Mouse (Mus musculus): ENCODE measurements around the gene Traip.
"Not testable (repeated sequence)": the region's sequence is repeated elsewhere in the genome, so short reads cannot be mapped to it uniquely, and the experiment has no call there.

Gene Traip

GRCm38 (mm10) chr9:107995513-107995912 is 45.6 kb downstream of the Traip start:
- in situ Hi-C loops (cut with MboI; ENCODE audit: low sequenced_read_pairs): no loop called here

DNA sequence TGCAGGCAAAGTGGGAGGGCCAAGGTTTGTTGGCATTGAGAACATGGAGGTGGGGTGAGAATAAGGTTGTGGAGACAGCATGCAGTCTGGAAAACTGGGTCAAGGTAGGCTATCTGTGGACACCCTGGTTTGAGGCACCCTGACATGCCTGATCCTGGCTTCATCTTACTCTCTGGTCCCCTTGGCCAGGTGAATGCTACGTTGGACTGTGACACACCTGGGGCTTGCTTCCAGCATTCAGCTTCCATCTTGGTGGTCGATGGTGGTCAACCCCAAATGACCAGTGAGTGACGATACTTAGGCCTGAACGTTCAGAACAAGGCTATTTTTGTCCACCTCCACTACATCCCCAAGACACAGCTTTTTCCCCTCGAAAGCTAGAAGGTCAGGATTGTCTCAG is 46.1 kb downstream of the Traip start, which contains the start of gene Gm20662:
Gm20662 (plus strand) TSS at position 301 of the 400 bp plus-strand sequence.
- in situ Hi-C loops (cut with MboI; ENCODE audit: low sequenced_read_pairs): no loop called here

DNA sequence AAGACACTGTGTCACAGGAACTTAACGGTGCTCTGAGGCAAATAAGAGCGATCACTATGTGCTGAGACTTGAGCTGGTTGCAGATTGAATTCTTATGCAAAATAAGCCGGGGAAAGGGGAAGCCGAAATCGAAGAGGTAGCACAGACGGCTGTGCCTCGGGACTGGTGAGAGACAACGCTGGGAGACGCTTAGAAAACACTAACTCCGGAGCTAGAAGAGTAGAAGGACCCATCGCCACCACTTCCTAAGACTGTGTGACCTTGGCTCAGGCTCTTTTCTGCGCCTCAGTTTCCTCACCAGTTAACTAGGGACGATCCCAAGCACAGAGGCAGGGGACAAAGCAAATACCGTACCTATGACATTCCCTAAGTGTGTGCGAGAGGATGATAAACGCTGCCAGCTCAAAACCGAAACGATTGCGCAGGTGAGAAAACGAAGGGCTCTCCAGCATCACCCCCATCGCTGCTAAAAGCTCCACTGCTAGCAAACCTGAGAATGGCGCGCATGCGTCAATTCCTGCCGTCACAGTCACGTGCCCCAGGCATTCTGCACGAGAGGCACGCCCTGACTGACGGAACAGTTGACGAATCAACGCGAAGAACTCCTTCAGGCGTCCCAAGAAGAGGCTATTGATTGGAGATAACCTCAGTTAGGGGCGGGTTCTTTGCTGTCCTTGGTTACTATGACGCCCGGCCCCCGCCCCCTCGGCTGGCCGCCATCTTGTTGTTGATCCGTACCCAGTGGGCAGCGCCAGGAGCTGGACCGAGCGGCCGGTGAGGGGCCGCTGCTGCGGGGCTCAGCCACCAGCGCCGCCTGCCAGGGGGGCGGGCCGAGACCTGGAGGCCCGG is 52.2 kb downstream of the Traip start, which contains the start of gene Ip6k1:
Ip6k1 (plus strand) TSS at position 580 of the 849 bp plus-strand sequence.
- in situ Hi-C loops (cut with MboI; ENCODE audit: low sequenced_read_pairs): no loop called here

DNA sequence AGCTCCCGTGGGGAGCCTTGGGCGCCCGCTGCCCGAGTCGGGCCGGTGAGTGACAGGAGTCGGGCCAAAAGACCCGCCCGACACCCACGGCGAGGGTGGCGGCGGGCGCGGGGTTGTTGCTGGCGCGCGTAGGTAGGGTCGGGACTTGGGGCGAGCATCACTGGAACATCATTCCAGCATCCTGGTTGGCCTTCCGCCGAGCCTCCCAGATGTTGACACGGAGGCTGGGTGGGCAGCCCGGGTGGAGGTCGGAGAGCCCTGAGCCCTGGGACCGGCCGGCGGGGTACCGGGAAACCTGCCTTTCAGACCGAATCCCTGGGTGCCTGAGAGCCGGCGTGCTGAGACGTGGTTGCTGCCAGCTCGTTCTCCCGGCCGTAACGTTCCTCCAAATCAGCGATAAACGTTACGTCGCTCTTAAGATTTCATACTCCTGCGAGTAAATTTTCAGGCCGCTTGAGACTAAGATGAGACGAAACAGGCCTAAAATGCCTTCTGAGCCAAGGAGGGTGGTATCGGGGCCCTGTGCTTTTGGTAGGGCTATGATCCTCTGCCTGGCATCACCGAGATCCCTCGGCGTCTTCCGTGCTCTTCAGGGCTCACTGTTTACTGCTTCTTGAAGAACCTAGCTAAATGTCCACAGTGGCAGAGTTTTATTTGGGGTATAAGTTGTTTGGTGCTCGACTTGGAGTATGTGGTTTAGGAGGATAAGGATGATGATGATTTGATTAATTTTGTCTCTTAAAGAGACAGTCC is 53.0 kb downstream of the Traip start:
- in situ Hi-C loops (cut with MboI; ENCODE audit: low sequenced_read_pairs): no loop called here

- in situ Hi-C loops (cut with MboI; ENCODE audit: low sequenced_read_pairs): no loop called here
These were observed 53.6 kb downstream of the Traip start for GRCm38 (mm10) chr9:108003531-108003890.

GRCm38 (mm10) chr9:108008041-108008440 is 58.1 kb downstream of the Traip start:
- in situ Hi-C loops (cut with MboI; ENCODE audit: low sequenced_read_pairs): no loop called here

DNA sequence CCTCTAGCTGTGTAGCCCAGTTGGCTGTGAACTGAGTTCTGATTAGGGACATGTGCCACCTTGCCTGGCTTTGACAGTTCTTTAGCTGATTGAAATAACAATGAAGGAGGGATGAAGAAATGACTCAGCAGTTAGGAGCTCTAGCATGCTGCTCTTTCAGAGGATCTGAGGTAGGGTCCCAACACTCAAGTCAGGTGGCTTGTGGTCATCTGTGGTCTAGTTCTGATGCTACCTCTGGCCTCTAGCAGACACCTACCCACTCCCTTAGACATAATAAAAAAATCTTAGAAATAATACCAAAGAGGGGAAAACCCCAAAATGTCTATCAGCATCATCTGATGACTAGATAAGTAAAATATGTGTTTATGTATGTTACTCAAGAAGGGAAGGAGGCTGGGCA is 60.4 kb downstream of the Traip start:
- in situ Hi-C loops (cut with MboI; ENCODE audit: low sequenced_read_pairs): no loop called here

- in situ Hi-C loops (cut with MboI; ENCODE audit: low sequenced_read_pairs): not testable (repeated sequence)
These were observed 63.6 kb downstream of the Traip start for GRCm38 (mm10) chr9:108013577-108013976.

- in situ Hi-C loops (cut with MboI; ENCODE audit: low sequenced_read_pairs): no loop called here
These were observed 67.2 kb downstream of the Traip start for GRCm38 (mm10) chr9:108017127-108017526.

DNA sequence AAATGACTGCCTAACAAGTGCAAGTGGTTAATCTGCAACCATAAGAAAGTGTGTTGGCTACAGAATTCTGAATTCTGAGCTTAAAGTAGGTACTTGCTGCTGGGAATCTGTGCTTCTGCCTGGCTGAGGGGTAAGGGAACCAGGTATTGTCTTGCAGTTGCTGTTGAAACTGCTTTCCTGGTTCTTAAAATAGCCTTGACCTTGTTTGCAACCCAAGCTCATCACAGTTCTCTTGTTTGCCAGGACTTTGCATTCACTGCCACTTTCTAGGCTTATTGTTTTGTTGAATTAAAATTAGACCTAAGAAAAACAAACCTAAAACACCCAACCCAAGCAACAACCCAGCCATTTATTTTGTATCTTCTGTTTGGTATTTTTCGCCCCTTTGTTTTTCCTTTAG is 70.8 kb downstream of the Traip start:
- in situ Hi-C loops (cut with MboI; ENCODE audit: low sequenced_read_pairs): no loop called here
